Mouse (Mus musculus) cerebellum, adult 2 months (tissue): ENCODE data around the gene Sh3bgrl. TPM values are rescaled to one million over a fixed set of nuclear protein-coding genes. Genes with fewer than 3 reads are reported as not detected.

Experiments
- DNase-seq, 2 experiments: peaks; one replicate each; pipeline ENCODE4 v3.0.0; 2021
- H3K27ac ChIP-seq: fragments of 200-500 bp; 2 replicates; pipeline ENCODE4 v1.5.1; 2012; ENCODE audit warnings: low read length, control low read depth, inconsistent platforms; ENCODE audit not compliant: insufficient read depth
- H3K27me3 ChIP-seq: fragments of 200-500 bp; 2 replicates; pipeline ENCODE4 v1.6.1; 2012; ENCODE audit warnings: inconsistent platforms, mild to moderate bottlenecking, low read length, moderate library complexity; ENCODE audit not compliant: control insufficient read depth, insufficient read depth
- H3K4me1 ChIP-seq: fragments of 200-500 bp; 2 replicates; pipeline ENCODE4 v1.6.1; 2011; ENCODE audit warnings: low read length; ENCODE audit not compliant: control insufficient read depth, insufficient read depth
- H3K4me3 ChIP-seq: fragments of 200-500 bp; replicated peaks from 2 replicates; pipeline ENCODE3; 2011; ENCODE audit warnings: mild to moderate bottlenecking, low read depth, low read length, control low read depth; ENCODE audit not compliant: insufficient read depth
- CTCF ChIP-seq: fragments of 200-500 bp; IDR thresholded peaks from 2 replicates; pipeline ENCODE4 v1.5.1; 2011; ENCODE audit warnings: low read depth, mild to moderate bottlenecking, control low read depth, low read length, moderate library complexity, borderline replicate concordance; ENCODE audit not compliant: insufficient read depth
- POLR2A ChIP-seq: fragments of 200-500 bp; IDR thresholded peaks from 2 replicates; pipeline ENCODE4 v1.6.1; 2011; ENCODE audit warnings: low read length, control low read depth, borderline replicate concordance; ENCODE audit not compliant: insufficient read depth
- WGBS: fragments of 180-500 bp; shearing (Covaris S2); methylation state at CpG from one replicate; pipeline ENCODE4 v1.1.7; 2018; 5-methylcytosine and 5-hydroxymethylcytosine counted together
- polyA plus RNA-seq: library from polyadenylated mRNA; depleted of rRNA; stranded (reverse); fragments of >200 nt; gene quantifications from 2 replicates; pipeline ENCODE4 v1.2.3, GENCODE M21; 2012

Gene Sh3bgrl
- polyA plus RNA-seq, 1 experiment = 30.1 TPM

DNA sequence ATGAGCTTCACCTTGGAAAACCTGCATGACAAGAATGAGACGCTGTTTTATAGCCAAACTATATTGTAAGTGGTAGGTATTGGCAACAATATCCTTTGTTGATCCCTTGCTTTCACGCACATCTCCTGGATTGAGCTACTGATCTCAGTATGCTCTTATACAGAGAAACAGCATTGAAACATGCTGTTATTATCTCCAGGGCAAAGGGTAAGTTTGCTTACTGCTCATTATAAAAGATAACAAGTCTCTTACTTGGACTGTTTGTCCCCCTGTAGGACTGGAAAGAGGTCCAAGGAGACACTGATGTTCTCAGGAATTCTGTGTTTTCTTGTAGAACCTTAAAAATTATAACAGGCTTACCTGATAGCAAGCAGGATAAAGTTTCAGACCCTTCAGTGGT is 41.7 kb downstream of the Sh3bgrl start:
- Histone ChIP-seq H3K4me3 (no peak overlapping the region), H3K4me1 (no peaks in the 10 kb centered on the region), H3K27ac (no peak overlapping the region), H3K27me3 (no peaks in the 10 kb centered on the region)
- no peak for DNase-seq
- WGBS = 88% methylated on average over 2 of the region's 2 CpGs
- no peak for TF ChIP-seq POLR2A
- TF ChIP-seq CTCF = no peak

- Histone ChIP-seq H3K4me1 (no peaks in the 10 kb centered on the region), H3K4me3 (no peak overlapping the region), H3K27me3 (no peaks in the 10 kb centered on the region), H3K27ac (no peak overlapping the region)
- DNase-seq = no peak
- 78% methylated on average over 2 of the region's 2 CpGs for WGBS
- TF ChIP-seq POLR2A (no peak), CTCF (no peak)
Observed at GRCm38 (mm10) chrX:109137295-109137694, 42.1 kb downstream of the Sh3bgrl start.

DNA sequence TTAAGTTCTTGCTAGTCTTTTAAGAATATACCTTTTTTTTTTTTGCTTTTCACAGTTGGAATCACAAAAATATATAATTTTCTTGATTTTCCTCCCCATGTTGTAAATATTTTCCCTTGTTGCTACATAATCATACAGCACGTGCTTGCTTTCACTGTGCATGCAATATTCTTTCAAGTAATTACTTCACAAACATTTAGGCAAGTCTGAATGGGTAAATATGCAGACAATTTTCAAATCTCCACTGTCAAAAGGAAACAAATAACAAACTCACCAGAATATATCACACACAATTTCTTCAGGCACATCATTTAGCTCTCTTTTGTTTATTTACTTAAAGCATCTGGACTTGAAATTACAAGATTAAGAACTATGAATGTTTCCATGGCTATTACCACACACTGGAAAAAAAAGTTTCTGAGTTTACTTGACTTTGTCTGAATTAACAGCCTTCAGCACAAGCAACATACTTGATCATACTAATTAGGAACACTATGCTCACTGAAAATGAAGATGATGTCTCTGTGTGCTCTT is 46.2 kb downstream of the Sh3bgrl start:
- no peak for DNase-seq
- TF ChIP-seq CTCF = no peak
- TF ChIP-seq POLR2A = no peak
- no peak overlapping the region for H3K27ac ChIP-seq
- whole genome bisulfite sequencing = 83% methylated on average over 1 of the region's 1 CpGs
- no peaks in the 10 kb centered on the region for H3K27me3 ChIP-seq
- H3K4me1 ChIP-seq = no peaks in the 10 kb centered on the region
- H3K4me3 ChIP-seq = no peak overlapping the region

DNA sequence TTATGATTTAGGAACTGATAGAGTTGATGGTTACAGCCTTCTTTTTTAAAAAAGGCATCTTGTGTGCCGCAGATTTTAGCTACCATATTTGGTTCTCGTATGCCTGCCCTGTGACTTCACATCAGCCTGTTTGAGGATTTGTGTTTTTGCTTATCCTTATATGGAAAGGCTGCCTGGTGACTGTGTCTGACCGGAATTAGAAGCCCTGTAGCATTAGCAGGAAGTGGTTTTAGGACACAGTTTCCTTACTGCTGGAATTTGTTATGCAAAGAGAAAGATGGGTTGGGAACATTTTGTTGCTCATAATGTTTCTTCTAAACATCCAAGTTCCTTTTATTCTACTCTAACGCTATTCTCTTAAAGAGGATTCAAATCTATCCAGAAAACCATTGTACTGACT is 47.1 kb downstream of the Sh3bgrl start:
- WGBS = 91% methylated on average over 4 of the region's 4 CpGs
- TF ChIP-seq POLR2A (no peak), CTCF (no peak)
- no peak for DNase-seq
- Histone ChIP-seq H3K4me3 (no peak overlapping the region), H3K4me1 (no peaks in the 10 kb centered on the region), H3K27me3 (no peaks in the 10 kb centered on the region), H3K27ac (no peak overlapping the region)

DNA sequence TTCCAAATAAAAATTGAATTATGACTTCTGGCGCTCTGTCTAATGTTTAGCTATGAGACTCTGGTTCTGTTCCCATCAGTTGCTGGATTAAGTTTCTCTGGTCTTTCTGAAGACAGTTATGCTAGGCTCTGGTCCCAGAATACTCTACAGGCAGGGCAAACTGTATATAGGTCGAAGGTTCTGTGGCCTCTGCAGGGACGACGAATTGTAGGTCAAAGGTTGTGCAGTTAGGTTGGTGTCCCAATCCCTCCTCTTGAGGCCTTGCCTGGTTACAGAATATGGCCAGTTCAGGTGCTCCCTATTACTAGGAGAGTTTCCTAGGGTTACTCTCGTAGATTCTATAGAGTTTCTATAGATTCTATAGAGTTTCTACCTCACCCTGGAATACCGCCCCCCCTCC is 50.6 kb downstream of the Sh3bgrl start:
- 87% methylated on average over 6 of the region's 6 CpGs for WGBS
- H3K4me1 ChIP-seq = no peaks in the 10 kb centered on the region

DNA sequence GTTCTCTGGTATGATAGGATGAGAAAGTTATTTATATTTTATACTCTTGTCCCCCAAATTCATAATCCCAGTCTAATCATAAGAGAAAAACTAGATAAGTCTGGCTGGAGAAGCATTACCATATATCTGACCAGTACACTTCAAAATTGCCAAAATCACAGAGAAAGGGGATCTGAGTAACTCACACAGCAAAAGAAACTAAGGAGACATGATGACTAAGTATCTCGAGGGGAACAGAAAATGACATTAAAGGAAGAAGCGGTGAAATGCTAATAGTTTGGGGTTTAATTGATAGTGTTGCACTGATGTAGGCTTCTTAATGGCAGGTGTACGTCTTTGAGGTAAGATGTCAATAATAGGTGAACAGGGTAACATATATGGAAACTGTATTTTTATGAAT is 51.9 kb downstream of the Sh3bgrl start:
- no peak for TF ChIP-seq CTCF
- TF ChIP-seq POLR2A = no peak
- Histone ChIP-seq H3K4me3 (no peak overlapping the region), H3K27ac (no peak overlapping the region), H3K27me3 (no peaks in the 10 kb centered on the region), H3K4me1 (no peaks in the 10 kb centered on the region)
- WGBS = 92% methylated on average over 3 of the region's 3 CpGs
- DNase-seq = no peak

More for the DNA sequence above, 50.6 kb downstream of the Sh3bgrl start:
- Histone ChIP-seq H3K4me3 (no peak overlapping the region), H3K27me3 (no peaks in the 10 kb centered on the region), H3K27ac (no peak overlapping the region)
- no peak for DNase-seq
- TF ChIP-seq CTCF (no peak), POLR2A (no peak)

DNA sequence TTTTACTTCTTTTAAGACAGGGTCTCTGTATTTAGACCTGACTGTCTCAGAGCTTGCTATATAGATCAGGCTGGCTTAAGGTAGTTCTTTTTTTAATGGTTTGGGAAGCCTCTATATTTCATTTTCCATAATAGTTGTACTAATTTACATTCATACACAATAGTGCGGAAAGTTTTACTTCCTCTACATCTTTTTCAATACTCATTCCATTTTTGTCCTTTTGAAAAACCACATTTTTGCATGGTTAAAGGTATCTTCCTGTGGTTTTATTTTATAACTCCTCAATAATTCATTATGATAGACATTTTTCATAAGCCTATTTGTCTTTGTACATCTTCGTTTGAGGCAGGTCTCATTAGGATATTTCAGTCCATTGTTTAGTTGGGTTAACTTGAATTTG is 56.1 kb downstream of the Sh3bgrl start:
- DNase-seq = no peak
- TF ChIP-seq POLR2A = no peak
- TF ChIP-seq CTCF = no peak
- Histone ChIP-seq H3K4me3 (no peak overlapping the region), H3K4me1 (no peaks in the 10 kb centered on the region), H3K27me3 (no peaks in the 10 kb centered on the region), H3K27ac (no peak overlapping the region)
- WGBS = 87% methylated on average over 2 of the region's 2 CpGs

- no peak for TF ChIP-seq CTCF
- DNase-seq = no peak
- H3K27me3 ChIP-seq = no peaks in the 10 kb centered on the region
- H3K4me1 ChIP-seq = no peaks in the 10 kb centered on the region
- 74% methylated on average over 1 of the region's 1 CpGs for WGBS
- no peak overlapping the region for H3K4me3 ChIP-seq
- no peak overlapping the region for H3K27ac ChIP-seq
Observed at GRCm38 (mm10) chrX:109160326-109160725, 65.2 kb downstream of the Sh3bgrl start.
